Mouse (Mus musculus): ENCODE data around the gene Pilra. TPM values are rescaled to one million over a fixed set of nuclear protein-coding genes. Genes with fewer than 3 reads are reported as not detected.

The Pilra gene
- polyA plus RNA-seq, 1 experiment from 2014 or later = 0.33 TPM

DNA sequence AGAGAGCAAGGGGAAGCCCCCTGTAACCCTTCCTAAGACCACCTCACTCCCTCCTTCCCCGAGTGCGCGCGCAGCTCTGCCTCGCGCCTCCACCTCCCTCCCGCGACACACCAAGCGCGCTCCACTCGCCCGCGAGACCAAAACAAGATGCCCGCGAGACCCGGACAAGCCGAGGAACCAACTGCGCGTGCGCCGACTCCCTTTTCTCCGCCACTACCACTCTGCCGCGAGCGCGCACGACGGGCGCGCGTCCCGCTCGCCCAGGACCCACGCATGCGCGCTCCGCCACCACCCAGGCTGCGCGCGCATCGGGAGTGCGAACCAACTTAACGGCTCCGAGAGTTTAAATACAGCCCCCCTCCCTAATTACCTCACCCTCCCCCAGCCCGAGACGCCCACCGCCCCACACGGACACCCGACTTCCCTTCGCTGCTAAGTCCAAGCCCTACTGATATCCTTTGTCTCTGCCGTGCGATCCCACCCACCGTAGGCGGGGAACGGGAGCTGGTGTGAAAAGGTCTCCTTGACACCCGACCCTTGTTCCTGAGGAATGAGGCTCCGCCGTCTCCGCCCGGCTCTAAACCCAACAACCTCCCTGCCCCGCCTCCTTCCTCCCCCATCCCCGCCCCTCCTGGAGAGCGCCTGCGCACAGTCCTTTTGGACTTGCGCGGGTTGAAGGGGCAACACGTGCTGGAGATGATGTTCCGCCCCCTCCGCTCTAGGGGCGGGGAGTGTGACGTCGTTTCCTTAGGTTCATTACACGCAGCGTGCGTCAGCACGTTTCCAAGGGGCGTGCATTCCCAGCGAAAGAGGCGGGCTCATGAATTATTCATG lies 49.8 kb downstream of the Pilra start:
- peak; percentile 87 for ATAC-seq (ENCODE audit: insufficient read depth, low FRiP score, low TSS enrichment)
- Histone ChIP-seq H3K9me3 (ENCODE audit: control insufficient read depth, low read length) (no peaks in the 10 kb centered on the region), H3K9ac (ENCODE audit: low read length) (peak overlapping the region; percentile 94), H3K27ac (ENCODE audit: low read depth, low read length) (peak overlapping the region; percentile 97), H3K4me1 (ENCODE audit: control insufficient read depth, insufficient read depth, low read length) (peaks cover 23% of the 10 kb centered on the region), H3K4me2 (ENCODE audit: low read depth) (peak overlapping the region; percentile 89), H3K36me3 (ENCODE audit: control insufficient read depth, insufficient read depth, low read length) (peaks cover 7% of the 10 kb centered on the region), H3K4me3 (ENCODE audit: low read depth, low read length) (peak overlapping the region; percentile 90), H3K27me3 (ENCODE audit: control insufficient read depth, insufficient read depth, low read length) (no peaks in the 10 kb centered on the region; the same call in 1 of the 2 replicates)
- DNase-seq (ENCODE audit: low spot score) = peak; percentile 100
- WGBS = under 1% methylated on average over 78 of the region's 79 CpGs

DNA sequence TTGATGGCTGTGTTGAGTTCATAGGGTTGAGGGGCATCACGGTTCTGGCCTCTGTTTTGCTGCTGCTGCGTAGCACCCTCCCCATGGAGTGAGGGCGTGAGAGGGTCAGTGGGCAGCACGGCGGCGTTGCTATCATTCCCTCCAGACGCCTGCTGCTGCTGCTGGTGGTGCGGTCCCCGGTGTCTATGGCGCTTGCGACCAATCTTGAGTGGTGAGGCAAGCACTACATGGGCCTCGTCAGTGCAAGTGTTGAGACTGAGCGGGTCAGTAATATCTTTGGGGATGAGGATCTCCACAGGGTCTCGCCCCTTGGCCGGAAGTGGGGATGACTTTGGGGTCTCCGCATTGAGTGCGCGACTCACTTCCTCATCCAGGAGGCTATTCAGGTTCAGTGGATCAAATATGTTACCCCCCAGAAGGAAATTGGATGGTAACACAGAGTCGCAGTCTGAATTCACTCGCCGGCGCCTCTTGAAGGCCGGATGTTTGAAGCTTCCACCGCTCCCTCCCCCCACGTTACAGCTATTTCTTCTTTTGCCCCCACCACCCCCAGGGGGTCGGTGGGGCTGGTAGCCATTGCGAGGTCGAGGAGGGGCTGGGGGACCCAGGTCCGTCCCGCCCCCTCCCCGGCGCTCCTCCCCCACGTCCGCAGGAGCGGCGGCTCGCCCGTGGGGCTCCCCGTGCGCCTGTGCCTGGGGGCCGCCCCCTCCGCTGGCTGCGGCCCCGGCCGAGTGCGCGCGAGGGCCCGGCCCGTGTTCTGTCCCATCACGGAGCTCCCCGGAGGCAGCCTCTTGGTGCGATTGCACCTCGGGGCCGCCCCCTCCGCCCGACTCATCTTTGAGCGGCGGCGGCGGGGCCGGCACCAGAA lies 50.7 kb downstream of the Pilra start:
- peak overlapping the region; percentile 89 for H3K4me2 ChIP-seq (ENCODE audit: low read depth)
- H3K4me1 ChIP-seq (ENCODE audit: control insufficient read depth, insufficient read depth, low read length) = peaks cover 23% of the 10 kb centered on the region
- no peaks in the 10 kb centered on the region for H3K9me3 ChIP-seq (ENCODE audit: control insufficient read depth, low read length)

DNA sequence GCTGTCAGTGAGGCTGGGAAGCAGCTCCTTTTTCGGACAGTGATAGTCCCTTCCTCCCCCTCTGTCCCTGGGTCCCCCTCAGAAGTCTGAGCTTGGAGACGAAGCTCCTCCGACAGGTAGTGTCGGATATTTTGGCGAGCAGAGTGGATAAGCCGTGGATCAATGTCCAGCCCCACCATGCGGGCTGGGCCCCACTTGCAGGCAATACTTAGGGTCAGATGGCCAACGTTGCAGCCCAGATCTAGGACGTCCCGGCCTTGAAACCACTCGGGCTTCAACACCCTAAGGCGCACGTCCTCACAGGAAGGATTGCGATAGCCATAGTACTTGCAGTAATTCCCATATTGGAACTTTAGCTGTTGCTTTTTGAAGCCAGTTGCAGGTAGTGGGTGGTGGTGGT lies 51.5 kb downstream of the Pilra start:
- Histone ChIP-seq H3K4me2 (ENCODE audit: low read depth) (peak overlapping the region; percentile 89), H3K36me3 (ENCODE audit: control insufficient read depth, insufficient read depth, low read length) (peaks cover 11% of the 10 kb centered on the region), H3K27ac (ENCODE audit: low read depth, low read length) (peak overlapping the region; percentile 97; the same call in 1 of the 2 replicates), H3K9me3 (ENCODE audit: control insufficient read depth, low read length) (no peaks in the 10 kb centered on the region), H3K27me3 (ENCODE audit: control insufficient read depth, insufficient read depth, low read length) (no peaks in the 10 kb centered on the region; the same call in 1 of the 2 replicates), H3K4me1 (ENCODE audit: control insufficient read depth, insufficient read depth, low read length) (peaks cover 31% of the 10 kb centered on the region), H3K4me3 (ENCODE audit: low read depth, low read length) (peak overlapping the region; percentile 90), H3K9ac (ENCODE audit: low read length) (peak overlapping the region; percentile 41; the same call in 1 of the 2 replicates)
- WGBS = 89% methylated on average over 14 of the region's 14 CpGs
- DNase-seq (ENCODE audit: low spot score) (no peak), ATAC-seq (ENCODE audit: insufficient read depth, low FRiP score, low TSS enrichment) (no peak)

More for the DNA sequence above, 50.7 kb downstream of the Pilra start:
- Histone ChIP-seq H3K4me3 (ENCODE audit: low read depth, low read length) (peak overlapping the region; percentile 90), H3K27me3 (ENCODE audit: control insufficient read depth, insufficient read depth, low read length) (no peaks in the 10 kb centered on the region; the same call in 1 of the 2 replicates), H3K9ac (ENCODE audit: low read length) (peak overlapping the region; percentile 94), H3K27ac (ENCODE audit: low read depth, low read length) (peak overlapping the region; percentile 97), H3K36me3 (ENCODE audit: control insufficient read depth, insufficient read depth, low read length) (peaks cover 11% of the 10 kb centered on the region)
- peak; percentile 0; the same call in 1 of the 2 replicates for ATAC-seq (ENCODE audit: insufficient read depth, low FRiP score, low TSS enrichment)
- DNase-seq (ENCODE audit: low spot score) = peak; percentile 51
- WGBS = 5% methylated on average over 54 of the region's 62 CpGs

DNA sequence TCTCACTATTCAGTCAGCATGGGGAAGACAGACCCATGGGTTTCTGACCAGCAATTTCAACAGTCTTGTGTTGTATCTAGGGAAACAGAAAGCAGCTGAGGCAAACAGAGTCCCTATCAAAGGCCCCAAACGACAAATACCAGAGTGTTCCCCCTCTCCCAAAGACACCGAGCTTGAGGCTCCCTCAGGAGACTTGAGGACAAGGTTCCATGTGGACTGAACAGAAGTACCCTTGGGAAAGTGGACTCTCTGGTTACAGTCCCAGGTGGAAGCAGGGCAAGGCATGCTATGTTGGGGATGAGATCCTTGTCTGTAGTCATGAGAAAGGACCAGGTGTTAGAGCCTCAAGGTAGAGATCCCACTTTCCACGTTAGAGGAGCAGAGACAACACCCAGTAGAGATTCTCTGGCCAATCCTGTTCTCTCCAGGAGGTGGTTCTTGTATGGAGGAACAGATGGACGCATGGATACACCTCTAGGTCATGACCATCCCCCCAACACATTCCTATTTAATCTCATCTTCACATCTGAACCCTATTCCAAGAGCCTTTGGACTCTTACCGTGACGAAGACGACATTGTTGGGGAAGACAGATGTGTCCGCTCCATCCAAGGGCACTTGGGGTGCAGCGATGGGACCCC lies 52.1 kb downstream of the Pilra start:
- no peak for ATAC-seq (ENCODE audit: insufficient read depth, low FRiP score, low TSS enrichment)
- 75% methylated on average over 9 of the region's 9 CpGs for WGBS
- Histone ChIP-seq H3K27me3 (ENCODE audit: control insufficient read depth, insufficient read depth, low read length) (no peaks in the 10 kb centered on the region; the same call in 1 of the 2 replicates), H3K4me2 (ENCODE audit: low read depth) (peak overlapping the region; percentile 89), H3K36me3 (ENCODE audit: control insufficient read depth, insufficient read depth, low read length) (peaks cover 11% of the 10 kb centered on the region), H3K4me3 (ENCODE audit: low read depth, low read length) (peak overlapping the region; percentile 90), H3K9ac (ENCODE audit: low read length) (peak overlapping the region; percentile 41; the same call in 1 of the 2 replicates), H3K27ac (ENCODE audit: low read depth, low read length) (no peak overlapping the region), H3K9me3 (ENCODE audit: control insufficient read depth, low read length) (no peaks in the 10 kb centered on the region), H3K4me1 (ENCODE audit: control insufficient read depth, insufficient read depth, low read length) (peaks cover 32% of the 10 kb centered on the region)
- DNase-seq (ENCODE audit: low spot score) = no peak

DNA sequence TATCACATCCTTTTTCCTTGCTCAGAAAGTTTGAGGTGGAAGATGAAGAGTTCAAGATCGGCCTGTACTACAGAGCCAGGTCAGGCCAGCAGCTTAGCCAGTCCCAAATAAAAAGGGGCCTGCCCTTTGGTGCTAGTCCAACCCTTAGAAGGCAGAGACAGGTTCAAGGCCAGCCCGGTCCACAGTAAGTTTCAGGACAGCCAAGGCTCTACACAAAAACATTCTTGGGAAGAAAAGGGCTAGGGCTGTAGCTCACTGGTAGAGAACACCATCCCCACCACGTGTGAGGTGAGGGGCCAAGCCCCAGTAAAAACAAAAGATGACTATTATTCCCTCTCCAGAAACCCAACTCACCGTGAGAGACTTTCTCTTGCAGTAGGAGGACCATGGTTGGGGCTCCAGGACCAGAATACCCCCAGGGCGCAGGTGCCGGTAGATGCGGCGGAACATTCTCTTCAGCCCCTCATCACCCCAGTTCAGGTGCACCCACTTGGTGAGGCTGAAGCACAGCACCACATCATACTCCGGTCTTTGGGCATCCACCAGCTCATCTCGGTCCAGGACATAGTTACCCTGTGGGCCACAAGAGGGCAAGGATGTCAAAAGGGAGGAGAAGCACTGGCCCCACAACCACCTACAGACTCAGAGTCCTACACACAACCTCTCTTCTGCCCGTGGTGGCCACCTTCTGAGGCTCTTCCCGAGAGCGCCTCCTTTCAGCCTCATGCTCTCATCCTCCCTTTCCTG lies 53.1 kb downstream of the Pilra start:
- ATAC-seq (ENCODE audit: insufficient read depth, low FRiP score, low TSS enrichment) = no peak
- H3K4me1 ChIP-seq (ENCODE audit: control insufficient read depth, insufficient read depth, low read length) = peaks cover 32% of the 10 kb centered on the region

DNA sequence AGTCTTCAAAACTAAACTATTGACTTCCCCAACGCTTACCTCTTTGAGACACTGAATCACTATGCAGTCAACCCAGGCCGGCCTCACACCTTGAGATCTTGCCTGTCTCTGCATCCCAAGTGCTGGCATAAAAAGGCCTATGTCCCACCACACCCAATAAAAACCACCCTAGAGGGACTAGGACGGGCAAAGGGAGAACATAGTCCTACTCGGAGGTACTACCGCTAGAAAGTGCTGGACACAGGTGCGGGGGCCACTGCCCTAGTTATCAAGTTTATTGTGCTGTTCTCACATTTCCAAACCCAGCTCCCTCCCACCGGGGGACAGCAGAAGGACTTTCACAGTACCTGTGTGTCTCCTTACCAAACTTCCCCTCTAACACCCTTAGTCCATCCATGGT lies 54.4 kb downstream of the Pilra start:
- H3K4me1 ChIP-seq (ENCODE audit: control insufficient read depth, insufficient read depth, low read length) = peaks cover 32% of the 10 kb centered on the region
- no peak overlapping the region for H3K27ac ChIP-seq (ENCODE audit: low read depth, low read length)
- ATAC-seq (ENCODE audit: insufficient read depth, low FRiP score, low TSS enrichment) (no peak), DNase-seq (ENCODE audit: low spot score) (no peak)
- H3K4me3 ChIP-seq (ENCODE audit: low read depth, low read length) = no peak overlapping the region
- no peaks in the 10 kb centered on the region for H3K9me3 ChIP-seq (ENCODE audit: control insufficient read depth, low read length)
- H3K9ac ChIP-seq (ENCODE audit: low read length) = no peak overlapping the region
- no peaks in the 10 kb centered on the region for H3K27me3 ChIP-seq (ENCODE audit: control insufficient read depth, insufficient read depth, low read length)
- H3K36me3 ChIP-seq (ENCODE audit: control insufficient read depth, insufficient read depth, low read length) = peaks cover 11% of the 10 kb centered on the region
- H3K4me2 ChIP-seq (ENCODE audit: low read depth) = no peak overlapping the region
- 90% methylated on average over 7 of the region's 7 CpGs for WGBS

More for the DNA sequence above, 53.1 kb downstream of the Pilra start:
- DNase-seq (ENCODE audit: low spot score) = no peak
- Histone ChIP-seq H3K27ac (ENCODE audit: low read depth, low read length) (no peak overlapping the region), H3K36me3 (ENCODE audit: control insufficient read depth, insufficient read depth, low read length) (peaks cover 11% of the 10 kb centered on the region), H3K4me2 (ENCODE audit: low read depth) (peak overlapping the region; percentile 89), H3K4me3 (ENCODE audit: low read depth, low read length) (0 out of 2 replicates have a peak overlapping the region, but pooled peaks have one; percentile 90), H3K9ac (ENCODE audit: low read length) (peak overlapping the region; percentile 7; the same call in 1 of the 2 replicates), H3K9me3 (ENCODE audit: control insufficient read depth, low read length) (no peaks in the 10 kb centered on the region), H3K27me3 (ENCODE audit: control insufficient read depth, insufficient read depth, low read length) (no peaks in the 10 kb centered on the region; the same call in 1 of the 2 replicates)
- WGBS = 86% methylated on average over 13 of the region's 13 CpGs

DNA sequence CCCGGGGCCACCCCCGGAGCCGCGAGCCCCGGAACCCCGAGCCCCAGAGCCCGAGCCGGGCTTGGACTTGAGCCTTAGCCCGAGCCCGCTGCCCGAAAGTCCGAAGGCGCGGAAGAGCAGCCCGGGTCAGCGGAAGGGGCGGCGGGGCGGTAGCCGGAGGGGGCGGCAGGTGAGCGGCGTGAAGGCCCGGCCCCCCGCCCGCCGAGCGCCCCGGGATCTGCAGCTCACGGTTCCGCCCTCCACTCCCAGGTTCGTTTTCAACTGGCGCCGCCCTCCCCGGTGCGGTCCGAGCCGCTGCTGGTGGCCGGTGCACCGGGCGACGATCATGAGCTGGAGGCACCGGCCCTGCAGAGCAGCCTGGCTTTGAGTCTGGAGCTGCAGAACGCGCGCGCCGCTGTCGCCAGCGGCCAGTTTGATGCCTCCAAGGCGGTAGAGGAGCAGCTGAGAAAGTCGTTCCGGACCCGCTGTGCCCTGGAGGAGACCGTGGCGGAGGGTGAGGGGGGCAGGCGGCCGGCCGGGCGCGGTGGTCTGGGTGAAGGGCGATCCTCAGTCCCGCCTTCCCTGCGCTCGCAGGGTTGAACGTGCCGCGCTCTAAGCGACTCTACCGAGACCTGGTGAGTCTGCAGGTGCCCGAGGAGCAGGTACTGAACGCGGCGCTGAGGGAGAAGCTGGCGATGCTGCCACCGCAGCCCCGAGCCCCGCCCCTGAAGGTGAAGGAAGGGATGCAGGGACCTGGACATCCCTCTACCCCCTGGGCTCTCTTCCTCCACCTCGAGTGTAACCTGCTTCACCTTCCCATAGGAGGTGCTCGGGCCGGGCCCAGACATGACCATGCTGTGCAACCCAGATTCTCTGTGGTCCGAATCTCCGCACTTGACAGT lies 56.8 kb downstream of the Pilra start:
- DNase-seq (ENCODE audit: low spot score) = peak; percentile 36

More for the DNA sequence above, 56.8 kb downstream of the Pilra start:
- peak overlapping the region; percentile 98 for H3K4me3 ChIP-seq (ENCODE audit: low read depth, low read length)
- H3K27ac ChIP-seq (ENCODE audit: low read depth, low read length) = peak overlapping the region; percentile 83
- H3K27me3 ChIP-seq (ENCODE audit: control insufficient read depth, insufficient read depth, low read length) = no peaks in the 10 kb centered on the region
- ATAC-seq (ENCODE audit: insufficient read depth, low FRiP score, low TSS enrichment) = peak; percentile 13; the same call in 1 of the 2 replicates
- under 1% methylated on average over 55 of the region's 83 CpGs for WGBS
- peak overlapping the region; percentile 94 for H3K9ac ChIP-seq (ENCODE audit: low read length)
- H3K9me3 ChIP-seq (ENCODE audit: control insufficient read depth, low read length) = no peaks in the 10 kb centered on the region
- H3K36me3 ChIP-seq (ENCODE audit: control insufficient read depth, insufficient read depth, low read length) = peaks cover 8% of the 10 kb centered on the region
- H3K4me2 ChIP-seq (ENCODE audit: low read depth) = peak overlapping the region; percentile 96
- H3K4me1 ChIP-seq (ENCODE audit: control insufficient read depth, insufficient read depth, low read length) = peaks cover 22% of the 10 kb centered on the region
